Mouse (Mus musculus): ENCODE measurements at regions not wholly inside any gene's neighbourhood (a gene's known extent, or its start where the extent isn't known, plus 50 kb on each side); places are given as distances from the start of the nearest gene placed in this dataset.

DNA sequence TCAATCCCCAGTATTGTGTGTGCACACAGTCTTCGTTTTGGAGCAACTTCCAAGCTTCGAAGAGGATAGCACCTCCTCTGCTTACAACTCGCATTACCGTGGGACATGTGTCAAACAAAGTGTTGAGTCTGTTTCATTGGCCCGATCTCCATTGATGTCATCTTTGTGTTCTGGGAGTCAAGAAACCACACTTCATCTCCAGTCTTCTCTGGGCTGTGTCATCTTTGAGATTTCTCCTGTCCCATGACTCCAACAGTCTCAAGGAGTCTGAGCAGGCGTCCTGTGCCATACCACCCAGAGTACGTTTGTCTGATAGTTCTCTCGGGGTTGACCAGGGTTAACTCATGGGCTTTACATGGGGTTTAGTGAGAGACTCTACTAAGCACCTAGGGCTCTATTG lies 67.8 kb upstream of the Cpsf6 start:
- TF ChIP-seq POLR2A (IDR thresholded peaks at IDR 0.05; ENCODE audit: extremely low read depth, insufficient read depth, low read length), result no peak
- no peak for TF ChIP-seq CTCF (IDR thresholded peaks at IDR 0.05; ENCODE audit: extremely low read depth, insufficient read depth, low read length)
